Mouse (Mus musculus) G1E (cell line): ENCODE results near the gene Gpr84. TPM values are rescaled to one million over a fixed set of nuclear protein-coding genes. Genes with fewer than 3 reads are reported as not detected.
A peak's percentile ranks its signal among the peaks of the same experiment; 100 is the strongest.

Experiments
- ATAC-seq: 2 replicates; pipeline ENCODE4 v1.8.0; 2016; ENCODE audit warnings: mild to moderate bottlenecking; ENCODE audit not compliant: insufficient number of reproducible peaks, poor library complexity, low FRiP score, severe bottlenecking; ENCODE audit errors: extremely low read depth
- DNase-seq: peaks from one replicate; pipeline ENCODE4 v3.0.0; 2012; ENCODE audit warnings: low spot score
- H3K27me3 ChIP-seq: 2 replicates; pipeline ENCODE4 v1.6.1; 2012; ENCODE audit warnings: mild to moderate bottlenecking, low read length, inconsistent platforms; ENCODE audit not compliant: insufficient read depth
- H3K36me3 ChIP-seq: replicated peaks from 2 replicates; pipeline ENCODE3; 2012; ENCODE audit warnings: mild to moderate bottlenecking, inconsistent platforms
- H3K4me1 ChIP-seq: 2 replicates; pipeline ENCODE4 v1.6.1; 2012; ENCODE audit warnings: low read depth, low read length, inconsistent platforms, mixed read lengths; ENCODE audit not compliant: insufficient read depth
- H3K4me3 ChIP-seq: 2 replicates; pipeline ENCODE4 v1.5.1; 2012; ENCODE audit warnings: low read depth, mild to moderate bottlenecking, inconsistent platforms, low read length, moderate library complexity, mixed read lengths
- H3K9me3 ChIP-seq: replicated peaks from 2 replicates; pipeline ENCODE4 v1.6.1; 2012; ENCODE audit warnings: inconsistent platforms
- CTCF ChIP-seq: IDR thresholded peaks from 2 replicates; pipeline ENCODE4 v1.5.1; 2012; ENCODE audit warnings: low read depth, low read length, inconsistent platforms, mixed read lengths
- GATA1 ChIP-seq: IDR thresholded peaks from 2 replicates; pipeline ENCODE4 v1.6.1; 2012; ENCODE audit warnings: borderline replicate concordance, low read length, inconsistent platforms, mixed read lengths
- GATA2 ChIP-seq: IDR thresholded peaks from 2 replicates; pipeline ENCODE4 v1.6.1; 2012; ENCODE audit warnings: low read depth, low read length, inconsistent platforms, borderline replicate concordance
- POLR2AphosphoS5 ChIP-seq: IDR thresholded peaks from 2 replicates; pipeline ENCODE4 v1.6.1; 2012; ENCODE audit warnings: low read depth, low read length, inconsistent platforms; ENCODE audit not compliant: insufficient replicate concordance
- TAL1 ChIP-seq: conservative IDR thresholded peaks from 2 replicates; pipeline ENCODE4 v1.6.1; 2012; ENCODE audit warnings: low read depth, low read length, inconsistent platforms, mixed read lengths
- polyA plus RNA-seq: library from polyadenylated mRNA; stranded (reverse); fragments of >175 nt; gene quantifications from 2 replicates; pipeline ENCODE4 v1.2.3, GENCODE M21; 2012
- total RNA-seq, 2 experiments: library from RNA; stranded (forward) in 1 of 2; stranded (reverse) in 1 of 2; fragments of 200-1000 nt in 1 of 2; fragments of >200 nt in 1 of 2; fragmentation: Nextera tagmentation in 1 of 2; gene quantifications; 2 replicates each; pipeline ENCODE4 v1.2.3; 2014 to 2017

Gpr84 gene
- total and polyA plus RNA-seq, 3 experiments: not detected

DNA sequence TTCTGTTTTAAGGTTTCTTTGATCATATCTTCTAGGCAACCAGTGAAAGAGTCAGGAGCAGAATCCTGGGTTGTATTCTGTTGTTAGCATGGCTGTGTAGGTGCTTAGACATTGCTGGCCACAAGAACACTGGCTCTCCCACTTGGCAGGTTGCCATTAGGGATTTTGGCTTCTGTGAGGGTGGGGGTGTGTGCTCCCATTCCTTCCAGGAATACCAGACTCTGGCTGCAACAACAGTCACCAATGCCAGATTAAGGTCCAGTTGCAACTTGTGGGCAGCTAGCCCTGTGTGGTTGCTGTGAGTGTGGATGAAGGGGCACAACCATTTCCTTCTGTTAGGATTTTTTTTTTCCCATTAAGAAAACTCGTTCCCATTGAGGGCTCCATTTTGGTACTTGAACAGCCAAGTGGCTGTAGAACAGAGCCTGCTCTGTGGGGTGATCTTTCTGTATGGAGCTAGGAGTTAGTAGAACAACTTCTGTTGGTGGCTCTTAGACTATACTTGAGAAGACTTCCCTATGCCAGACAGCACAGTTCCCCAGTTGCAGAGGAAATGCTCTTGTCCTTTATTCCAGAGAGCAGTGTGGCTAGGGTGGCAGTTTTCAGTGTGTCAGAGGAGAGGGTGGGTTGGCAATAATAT, 24.5 kb downstream of the Gpr84 start:
- Histone ChIP-seq H3K27me3 (no peaks in the 10 kb centered on the region), H3K4me3 (no peak overlapping the region), H3K36me3 (peaks cover 83% of the 10 kb centered on the region), H3K9me3 (no peaks in the 10 kb centered on the region), H3K4me1 (peaks cover 35% of the 10 kb centered on the region)
- DNase-seq (no peak), ATAC-seq (no peak)
- TF ChIP-seq TAL1: no peak
- no peak for TF ChIP-seq POLR2AphosphoS5
- TF ChIP-seq GATA2: no peak
- TF ChIP-seq CTCF: no peak
- TF ChIP-seq GATA1: no peak

GRCm38 (mm10) chr15:103284647-103285046, 25.8 kb downstream of the Gpr84 start:
- TF ChIP-seq TAL1 (no peak), POLR2AphosphoS5 (no peak), GATA1 (no peak), CTCF (no peak), GATA2 (no peak)
- H3K9me3 ChIP-seq: no peaks in the 10 kb centered on the region
- no peak overlapping the region for H3K4me3 ChIP-seq
- H3K4me1 ChIP-seq: peaks cover 45% of the 10 kb centered on the region
- DNase-seq: no peak
- ATAC-seq: no peak
- H3K36me3 ChIP-seq: peaks cover 78% of the 10 kb centered on the region
- no peaks in the 10 kb centered on the region for H3K27me3 ChIP-seq

DNA sequence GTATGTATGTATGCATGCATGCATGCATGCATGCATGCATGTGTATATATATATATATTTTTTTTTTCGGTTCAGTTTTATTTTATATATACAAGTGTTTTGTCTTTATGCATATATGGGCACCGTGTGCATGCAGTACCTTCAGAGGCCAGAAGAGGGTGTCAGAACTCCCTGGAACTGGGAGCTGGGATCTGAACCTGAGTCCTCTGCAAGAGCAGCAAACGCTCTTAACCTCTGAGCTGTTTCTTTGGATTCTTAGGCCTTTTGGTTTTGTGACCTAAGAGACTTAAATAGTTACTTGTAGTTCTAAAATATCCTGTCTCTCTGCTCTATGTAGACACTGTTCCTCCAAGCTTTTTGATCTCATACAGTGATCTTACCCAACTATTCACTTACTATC, 26.3 kb downstream of the Gpr84 start:
- DNase-seq (no peak), ATAC-seq (no peak)
- Histone ChIP-seq H3K36me3 (peaks cover 76% of the 10 kb centered on the region), H3K4me1 (peaks cover 49% of the 10 kb centered on the region), H3K9me3 (no peaks in the 10 kb centered on the region), H3K27me3 (no peaks in the 10 kb centered on the region), H3K4me3 (no peak overlapping the region)
- TF ChIP-seq TAL1 (no peak), POLR2AphosphoS5 (no peak), CTCF (peak; percentile 36; the same call in 1 of the 2 replicates)

DNA sequence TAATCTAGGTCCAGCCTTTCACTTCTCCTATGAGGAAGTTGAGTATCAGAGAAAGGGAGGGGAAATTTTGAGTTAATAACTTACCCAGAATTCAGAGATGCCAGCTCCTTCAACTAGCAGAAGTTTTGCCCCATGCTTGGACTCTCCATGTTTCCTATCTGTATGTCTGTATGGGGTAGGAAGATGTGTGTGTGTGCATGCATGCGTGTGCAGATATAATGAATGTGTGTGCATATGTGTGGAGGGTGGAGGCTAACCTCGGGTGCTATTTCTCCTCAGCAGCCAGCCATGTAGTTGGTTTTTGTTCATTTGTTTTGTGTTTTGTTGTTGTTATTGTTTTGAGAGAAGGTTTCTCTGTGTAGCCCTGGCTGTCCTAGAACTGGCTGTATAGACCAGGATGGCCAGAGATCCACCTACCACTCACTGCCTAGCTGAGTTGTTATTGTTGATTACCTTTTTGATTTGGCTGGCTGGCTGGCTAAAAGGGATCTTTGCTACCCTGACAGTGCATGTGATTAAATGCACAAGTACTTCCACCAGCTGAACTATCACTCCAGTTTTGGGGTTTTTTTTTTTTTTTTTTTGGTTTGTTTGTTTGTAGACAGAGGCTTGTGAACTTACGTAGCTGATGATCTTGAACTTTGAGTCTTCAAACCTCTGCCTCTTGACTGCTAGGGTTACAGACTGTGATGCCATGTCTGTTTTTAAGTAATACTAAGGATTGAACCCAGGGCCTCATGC, 28.8 kb downstream of the Gpr84 start:
- H3K4me1 ChIP-seq: peaks cover 68% of the 10 kb centered on the region
- H3K9me3 ChIP-seq: no peaks in the 10 kb centered on the region
- no peak for ATAC-seq
- no peaks in the 10 kb centered on the region for H3K27me3 ChIP-seq
- no peak for DNase-seq
- no peak for TF ChIP-seq POLR2AphosphoS5
- TF ChIP-seq CTCF: no peak
- no peak for TF ChIP-seq GATA2
- TF ChIP-seq GATA1: no peak
- no peak for TF ChIP-seq TAL1
- H3K36me3 ChIP-seq: peaks cover 74% of the 10 kb centered on the region
- no peak overlapping the region for H3K4me3 ChIP-seq

DNA sequence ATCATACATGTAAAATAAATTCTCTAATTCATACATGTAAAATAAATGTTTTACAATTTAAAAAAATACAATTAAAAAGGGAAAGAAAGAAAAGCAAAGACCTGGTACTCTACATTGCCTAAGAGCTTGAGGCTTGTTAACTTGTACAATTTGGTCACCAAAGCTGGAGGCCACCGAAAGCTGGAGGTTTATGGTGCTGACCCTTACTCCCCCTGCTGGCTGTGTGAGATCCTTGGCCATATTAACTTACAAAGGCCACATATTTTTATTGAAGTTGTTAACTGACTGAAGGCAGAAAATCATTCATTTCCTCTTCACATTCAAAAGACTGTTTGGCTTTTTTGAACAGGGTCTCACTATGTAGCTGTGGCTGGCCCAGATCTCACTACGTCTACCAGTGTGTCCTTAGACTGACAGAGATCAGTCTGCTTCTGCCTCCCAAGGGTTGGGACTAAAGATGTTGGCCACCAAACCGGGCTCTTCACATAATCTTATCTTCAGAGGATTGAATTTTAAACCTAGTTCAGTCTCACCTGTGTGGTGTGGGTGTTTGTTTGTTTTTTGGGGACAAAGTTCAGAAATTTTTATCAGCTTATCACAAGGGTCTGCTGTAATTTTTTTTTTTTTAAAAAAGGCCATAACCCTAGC, 29.5 kb downstream of the Gpr84 start:
- Histone ChIP-seq H3K36me3 (peaks cover 71% of the 10 kb centered on the region), H3K4me1 (peaks cover 69% of the 10 kb centered on the region), H3K27me3 (no peaks in the 10 kb centered on the region), H3K4me3 (no peak overlapping the region), H3K9me3 (no peaks in the 10 kb centered on the region)
- DNase-seq (no peak), ATAC-seq (peak; percentile 25; the same call in 1 of the 2 replicates)
- no peak for TF ChIP-seq GATA1
- TF ChIP-seq GATA2: no peak
- TF ChIP-seq CTCF: peak; percentile 50
- TF ChIP-seq TAL1: no peak
- no peak for TF ChIP-seq POLR2AphosphoS5

- no peaks in the 10 kb centered on the region for H3K27me3 ChIP-seq
- DNase-seq (no peak), ATAC-seq (no peak)
- peaks cover 67% of the 10 kb centered on the region for H3K4me1 ChIP-seq
- no peak overlapping the region for H3K4me3 ChIP-seq
- H3K9me3 ChIP-seq: no peaks in the 10 kb centered on the region
- peaks cover 61% of the 10 kb centered on the region for H3K36me3 ChIP-seq
- TF ChIP-seq POLR2AphosphoS5 (no peak), CTCF (no peak; the same call in 1 of the 2 replicates), GATA2 (no peak)
These were observed 30.7 kb downstream of the Gpr84 start for GRCm38 (mm10) chr15:103279750-103280149.
